Mouse (Mus musculus) heart, embryonic 13.5 days (tissue): ENCODE measurements at regions not wholly inside any gene's neighbourhood (a gene's known extent, or its start where the extent isn't known, plus 50 kb on each side); places are given as distances from the start of the nearest gene placed in this dataset.

Experiments used
- ATAC-seq: fragments of 200-750 bp; cut with Nextera tagmentation; 2 replicates; pipeline ENCODE4 v1.8.0; 2017; ENCODE audit warnings: moderate TSS enrichment; ENCODE audit not compliant: insufficient number of reproducible peaks, low FRiP score, low TSS enrichment; ENCODE audit errors: extremely low read depth
- H3K27ac ChIP-seq: fragments of 300-500 bp; sonication (generic); replicated peaks from 2 replicates; pipeline ENCODE4 v1.5.1; 2015; ENCODE audit warnings: moderate library complexity, mild to moderate bottlenecking, inconsistent platforms
- H3K27me3 ChIP-seq: fragments of 300-500 bp; sonication (generic); replicated peaks from 2 replicates; pipeline ENCODE4 v1.6.1; 2015; ENCODE audit warnings: mild to moderate bottlenecking, inconsistent platforms
- H3K36me3 ChIP-seq: fragments of 300-500 bp; sonication (generic); 2 replicates; pipeline ENCODE4 v1.6.1; 2015; ENCODE audit warnings: mild to moderate bottlenecking, inconsistent platforms
- H3K4me1 ChIP-seq: fragments of 300-500 bp; sonication (generic); 2 replicates; pipeline ENCODE4 v1.6.1; 2015; ENCODE audit warnings: inconsistent platforms
- H3K4me2 ChIP-seq: fragments of 300-500 bp; sonication (generic); 2 replicates; pipeline ENCODE4 v1.6.1; 2015; ENCODE audit warnings: inconsistent platforms, mild to moderate bottlenecking, moderate library complexity
- H3K4me3 ChIP-seq: fragments of 300-500 bp; sonication (generic); 2 replicates; pipeline ENCODE4 v1.5.1; 2015; ENCODE audit warnings: moderate library complexity, mild to moderate bottlenecking, inconsistent platforms
- H3K9ac ChIP-seq: fragments of 300-500 bp; sonication (generic); 2 replicates; pipeline ENCODE4 v1.6.1; 2015; ENCODE audit warnings: inconsistent platforms, mild to moderate bottlenecking, moderate library complexity
- H3K9me3 ChIP-seq: fragments of 300-500 bp; sonication (generic); 2 replicates; pipeline ENCODE4 v1.6.1; 2016; ENCODE audit warnings: inconsistent platforms
- WGBS: fragments of 180-500 bp; shearing (Covaris S2); methylation state at CpG from one replicate; pipeline ENCODE4 v1.1.7; 2015; ENCODE audit warnings: mixed read lengths; 5-methylcytosine and 5-hydroxymethylcytosine counted together

GRCm38 (mm10) chr12:25266701-25267571, 170.0 kb upstream of the Id2 start:
- no peak overlapping the region for H3K4me2 ChIP-seq
- H3K4me3 ChIP-seq: no peak overlapping the region
- WGBS: 56% methylated on average over 17 of the region's 17 CpGs
- H3K36me3 ChIP-seq: no peaks in the 10 kb centered on the region
- 0 out of 2 replicates have a peak, but pooled peaks cover 4% of the 10 kb centered on the region for H3K27me3 ChIP-seq
- ATAC-seq: no peak
- H3K4me1 ChIP-seq: peaks cover 34% of the 10 kb centered on the region
- no peak overlapping the region for H3K9ac ChIP-seq
- no peaks in the 10 kb centered on the region for H3K9me3 ChIP-seq
- H3K27ac ChIP-seq: no peak overlapping the region

GRCm38 (mm10) chr12:25265560-25266525, 168.9 kb upstream of the Id2 start:
- no peak overlapping the region for H3K27ac ChIP-seq
- no peaks in the 10 kb centered on the region for H3K9me3 ChIP-seq
- 64% methylated on average over 11 of the region's 11 CpGs for WGBS
- no peak overlapping the region for H3K9ac ChIP-seq
- no peak overlapping the region for H3K4me2 ChIP-seq
- peaks cover 34% of the 10 kb centered on the region for H3K4me1 ChIP-seq
- 0 out of 2 replicates have a peak, but pooled peaks cover 4% of the 10 kb centered on the region for H3K27me3 ChIP-seq
- no peak for ATAC-seq
- H3K36me3 ChIP-seq: no peaks in the 10 kb centered on the region
- H3K4me3 ChIP-seq: no peak overlapping the region

GRCm38 (mm10) chr12:25265066-25265465, 168.1 kb upstream of the Id2 start:
- no peak overlapping the region for H3K9ac ChIP-seq
- H3K9me3 ChIP-seq: no peaks in the 10 kb centered on the region
- H3K4me3 ChIP-seq: no peak overlapping the region
- no peak overlapping the region for H3K4me2 ChIP-seq
- ATAC-seq: no peak
- 0 out of 2 replicates have a peak, but pooled peaks cover 4% of the 10 kb centered on the region for H3K27me3 ChIP-seq
- peaks cover 32% of the 10 kb centered on the region for H3K4me1 ChIP-seq
- H3K36me3 ChIP-seq: no peaks in the 10 kb centered on the region
- WGBS: 84% methylated on average over 13 of the region's 13 CpGs
- H3K27ac ChIP-seq: no peak overlapping the region

GRCm38 (mm10) chr12:25264408-25264807, 167.5 kb upstream of the Id2 start:
- no peak overlapping the region for H3K4me3 ChIP-seq
- 86% methylated on average over 3 of the region's 3 CpGs for WGBS
- no peaks in the 10 kb centered on the region for H3K9me3 ChIP-seq
- ATAC-seq: no peak
- no peak overlapping the region for H3K27ac ChIP-seq
- H3K4me1 ChIP-seq: peaks cover 25% of the 10 kb centered on the region
- no peaks in the 10 kb centered on the region for H3K36me3 ChIP-seq
- no peak overlapping the region for H3K9ac ChIP-seq
- 0 out of 2 replicates have a peak, but pooled peaks cover 4% of the 10 kb centered on the region for H3K27me3 ChIP-seq
- H3K4me2 ChIP-seq: no peak overlapping the region

- H3K9ac ChIP-seq: no peak overlapping the region
- 82% methylated on average over 3 of the region's 3 CpGs for WGBS
- H3K27ac ChIP-seq: no peak overlapping the region
- H3K4me3 ChIP-seq: no peak overlapping the region
- H3K4me2 ChIP-seq: no peak overlapping the region
- no peak for ATAC-seq
- H3K4me1 ChIP-seq: peaks cover 12% of the 10 kb centered on the region
- H3K27me3 ChIP-seq: 0 out of 2 replicates have a peak, but pooled peaks cover 4% of the 10 kb centered on the region
- H3K9me3 ChIP-seq: no peaks in the 10 kb centered on the region
- H3K36me3 ChIP-seq: no peaks in the 10 kb centered on the region
Observed at GRCm38 (mm10) chr12:25262461-25262860, 165.5 kb upstream of the Id2 start.

- Histone ChIP-seq H3K4me3 (no peak overlapping the region), H3K36me3 (no peaks in the 10 kb centered on the region), H3K27ac (no peak overlapping the region), H3K9ac (no peak overlapping the region), H3K4me2 (no peak overlapping the region), H3K27me3 (0 out of 2 replicates have a peak, but pooled peaks cover 4% of the 10 kb centered on the region), H3K4me1 (peaks cover 10% of the 10 kb centered on the region), H3K9me3 (no peaks in the 10 kb centered on the region)
- ATAC-seq: no peak
- WGBS: 78% methylated on average over 2 of the region's 2 CpGs
Observed at GRCm38 (mm10) chr12:25259123-25259522, 162.2 kb upstream of the Id2 start.

GRCm38 (mm10) chr12:25256268-25256667, 159.3 kb upstream of the Id2 start:
- ATAC-seq: no peak
- no peaks in the 10 kb centered on the region for H3K36me3 ChIP-seq
- no peak overlapping the region for H3K4me3 ChIP-seq
- H3K4me1 ChIP-seq: peaks cover 10% of the 10 kb centered on the region
- H3K9me3 ChIP-seq: peaks cover 5% of the 10 kb centered on the region; the same call in 1 of the 2 replicates
- H3K4me2 ChIP-seq: no peak overlapping the region
- 15% methylated on average over 6 of the region's 6 CpGs for WGBS
- no peak overlapping the region for H3K9ac ChIP-seq
- no peaks in the 10 kb centered on the region for H3K27me3 ChIP-seq
- no peak overlapping the region; the same call in 1 of the 2 replicates for H3K27ac ChIP-seq

- 74% methylated on average over 6 of the region's 6 CpGs for WGBS
- no peak overlapping the region for H3K27ac ChIP-seq
- no peak overlapping the region for H3K9ac ChIP-seq
- H3K9me3 ChIP-seq: peaks cover 5% of the 10 kb centered on the region; the same call in 1 of the 2 replicates
- H3K4me3 ChIP-seq: no peak overlapping the region
- peaks cover 10% of the 10 kb centered on the region for H3K4me1 ChIP-seq
- H3K4me2 ChIP-seq: no peak overlapping the region
- no peaks in the 10 kb centered on the region for H3K27me3 ChIP-seq
- H3K36me3 ChIP-seq: no peaks in the 10 kb centered on the region
- ATAC-seq: no peak
Observed at GRCm38 (mm10) chr12:25254716-25255115, 157.8 kb upstream of the Id2 start.

GRCm38 (mm10) chr12:25252776-25253510, 156.0 kb upstream of the Id2 start:
- Histone ChIP-seq H3K4me3 (no peak overlapping the region), H3K4me1 (peaks cover 28% of the 10 kb centered on the region), H3K27ac (no peak overlapping the region), H3K4me2 (no peak overlapping the region), H3K9ac (no peak overlapping the region), H3K27me3 (no peaks in the 10 kb centered on the region), H3K9me3 (peaks cover 5% of the 10 kb centered on the region; the same call in 1 of the 2 replicates), H3K36me3 (no peaks in the 10 kb centered on the region)
- WGBS: 87% methylated on average over 6 of the region's 6 CpGs
- ATAC-seq: no peak

- H3K36me3 ChIP-seq: no peaks in the 10 kb centered on the region
- H3K4me2 ChIP-seq: no peak overlapping the region
- no peak overlapping the region for H3K27ac ChIP-seq
- no peaks in the 10 kb centered on the region for H3K27me3 ChIP-seq
- H3K4me3 ChIP-seq: no peak overlapping the region
- WGBS: 63% methylated on average over 4 of the region's 4 CpGs
- H3K9ac ChIP-seq: no peak overlapping the region
- no peak for ATAC-seq
- H3K9me3 ChIP-seq: peaks cover 5% of the 10 kb centered on the region; the same call in 1 of the 2 replicates
- H3K4me1 ChIP-seq: peaks cover 27% of the 10 kb centered on the region
Observed at GRCm38 (mm10) chr12:25251411-25252171, 154.7 kb upstream of the Id2 start.
